Mouse (Mus musculus): ENCODE measurements around the gene Bckdk. TPM values are rescaled to one million over a fixed set of nuclear protein-coding genes. Genes with fewer than 3 reads are reported as not detected.
"Not testable (repeated sequence)": the region's sequence is repeated elsewhere in the genome, so short reads cannot be mapped to it uniquely, and the experiment has no call there.

The Bckdk gene
- polyA plus RNA-seq, 2 experiments from 2014 or later = 59.0 to 108 TPM

GRCm38 (mm10) chr7:127931351-127932135 is 27.7 kb downstream of the Bckdk start:
- no peak for ATAC-seq

DNA sequence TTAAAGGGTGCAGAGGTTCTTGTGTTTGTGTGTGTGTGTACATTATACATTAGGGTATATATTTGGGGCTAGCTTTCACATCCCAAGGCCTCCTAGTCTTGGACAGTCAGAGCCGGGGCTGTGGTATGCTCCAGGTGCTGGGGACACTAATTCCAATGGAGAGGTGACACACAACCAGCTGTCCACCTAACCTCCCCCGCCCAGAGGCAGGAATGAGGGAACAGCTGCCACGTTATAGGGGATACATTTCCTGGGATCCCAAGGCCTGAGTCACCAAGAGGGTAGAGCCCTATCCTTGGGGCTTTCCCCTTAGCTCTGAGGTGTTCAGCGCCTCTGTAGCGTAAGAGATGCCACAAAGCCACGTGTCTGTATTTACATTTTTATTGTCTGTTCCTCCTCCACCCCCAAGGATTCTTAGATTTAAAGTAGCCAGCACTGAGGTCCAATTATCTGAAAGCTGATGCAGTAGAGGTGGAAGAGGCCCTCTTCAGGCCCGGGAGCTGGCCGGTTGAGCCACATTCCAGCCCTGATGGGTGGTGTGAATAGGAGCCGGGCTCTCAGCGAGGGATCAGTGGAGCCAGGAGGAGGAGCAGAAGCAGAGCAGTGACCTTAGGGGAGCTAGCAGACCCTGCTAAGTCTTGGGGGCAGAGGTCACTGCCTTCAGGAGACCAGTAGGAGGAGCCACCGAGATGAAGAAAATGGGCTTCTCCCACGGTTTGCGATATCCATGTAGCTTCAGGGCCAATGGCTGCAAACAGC is 28.6 kb downstream of the Bckdk start:
- ATAC-seq = no peak

DNA sequence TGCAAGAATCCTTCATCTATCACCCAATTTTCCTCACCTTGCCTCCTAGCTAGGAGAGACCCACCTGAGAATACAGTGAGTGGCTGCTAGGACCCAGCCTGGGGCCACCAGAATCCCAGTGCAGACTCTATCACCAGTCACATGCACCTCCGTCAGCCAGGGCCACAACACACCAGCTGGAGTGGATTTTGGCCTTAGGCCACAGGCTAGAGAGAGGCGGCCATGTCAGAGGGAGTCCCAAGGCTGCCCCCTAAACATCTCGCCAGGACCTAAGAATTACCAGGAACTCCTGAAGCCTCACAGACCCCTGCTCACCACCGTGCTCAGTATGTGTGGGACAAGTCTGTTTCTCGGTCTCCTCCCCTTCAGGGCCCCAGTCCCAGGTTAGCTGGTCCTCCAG is 30.2 kb downstream of the Bckdk start:
- ATAC-seq = no peak

GRCm38 (mm10) chr7:127935028-127935722 is 31.3 kb downstream of the Bckdk start:
- peak; percentile 99 for ATAC-seq

DNA sequence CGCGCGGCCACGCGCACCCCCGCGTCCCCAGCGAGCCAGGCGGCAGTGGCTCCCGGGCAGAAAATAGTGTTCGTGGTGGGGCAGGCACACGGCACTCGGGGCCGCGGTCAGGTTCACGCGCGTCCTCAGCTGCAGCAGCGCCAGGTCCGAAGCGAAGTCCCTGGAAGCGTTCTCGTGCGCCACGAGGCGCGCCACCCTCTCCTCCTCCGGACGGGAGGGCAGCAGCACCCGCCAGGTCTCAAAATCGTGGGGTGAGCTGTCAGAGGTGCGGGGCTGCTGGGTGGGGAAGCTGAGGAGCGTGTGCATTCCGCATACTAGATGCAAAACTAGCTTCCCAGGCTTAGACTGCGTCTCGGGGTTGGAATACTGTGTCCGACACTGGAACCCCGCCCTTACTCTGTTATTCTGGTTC is 31.9 kb downstream of the Bckdk start:
- peak; percentile 41 for ATAC-seq

DNA sequence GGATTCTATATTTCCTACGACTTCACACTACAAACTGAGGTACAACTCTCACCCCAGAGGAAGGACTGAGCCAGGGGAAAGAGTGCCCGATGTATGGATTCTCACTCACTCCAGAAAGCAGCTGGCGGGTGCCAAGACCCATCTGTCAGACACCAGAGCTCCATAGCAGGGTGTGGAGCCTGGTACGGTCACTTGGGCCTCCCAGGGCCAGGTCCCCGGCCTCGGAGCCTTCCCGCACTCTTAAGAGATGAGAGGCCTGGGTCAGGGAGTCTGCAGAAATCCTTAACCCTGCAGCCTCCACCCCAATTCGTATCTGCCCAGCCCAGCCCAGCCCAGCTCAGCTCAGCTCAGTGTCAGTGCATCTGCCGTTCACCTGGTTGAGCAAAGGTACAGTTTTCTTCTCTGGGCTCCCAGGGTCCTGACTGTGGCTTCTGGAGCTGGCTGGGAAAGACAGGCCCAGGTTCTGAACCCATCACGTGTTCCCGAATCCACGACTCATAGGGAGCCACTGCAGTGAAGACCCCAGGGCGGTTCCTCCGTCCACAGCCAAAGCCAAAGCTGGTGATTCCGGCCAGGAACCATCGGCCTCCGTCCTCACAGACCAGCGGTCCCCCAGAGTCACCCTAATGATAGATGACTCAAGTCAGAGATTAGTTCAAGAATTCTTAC is 32.5 kb downstream of the Bckdk start:
- no peak for ATAC-seq

- not testable (repeated sequence) for ATAC-seq
These were observed 38.2 kb downstream of the Bckdk start for GRCm38 (mm10) chr7:127942097-127942496.

DNA sequence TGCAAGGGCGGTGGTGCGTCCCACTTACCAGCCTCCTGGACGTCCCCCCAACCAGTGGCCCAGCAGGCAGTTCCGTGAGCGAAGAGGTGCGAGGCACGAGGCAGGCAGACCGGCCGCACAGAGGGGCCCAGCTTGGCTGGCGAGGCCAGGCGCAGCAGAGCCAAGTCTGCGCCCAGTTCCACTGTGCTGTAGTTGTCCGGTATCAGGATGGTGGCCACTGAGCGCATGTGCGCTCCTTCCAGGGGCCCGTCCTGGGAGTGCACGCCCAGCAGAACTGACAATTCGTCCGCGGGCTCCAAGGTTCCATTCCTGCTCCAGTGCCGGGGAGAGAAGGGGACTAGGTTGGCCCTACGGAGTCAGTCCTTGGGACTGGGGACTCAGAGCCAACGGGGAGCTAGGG is 40.7 kb downstream of the Bckdk start:
- ATAC-seq = no peak

- ATAC-seq = no peak
These were observed 42.7 kb downstream of the Bckdk start, which contains the start of gene Prss36 for GRCm38 (mm10) chr7:127946470-127947023. TSS of gene Prss36 (minus strand) at chr7:127946725.

DNA sequence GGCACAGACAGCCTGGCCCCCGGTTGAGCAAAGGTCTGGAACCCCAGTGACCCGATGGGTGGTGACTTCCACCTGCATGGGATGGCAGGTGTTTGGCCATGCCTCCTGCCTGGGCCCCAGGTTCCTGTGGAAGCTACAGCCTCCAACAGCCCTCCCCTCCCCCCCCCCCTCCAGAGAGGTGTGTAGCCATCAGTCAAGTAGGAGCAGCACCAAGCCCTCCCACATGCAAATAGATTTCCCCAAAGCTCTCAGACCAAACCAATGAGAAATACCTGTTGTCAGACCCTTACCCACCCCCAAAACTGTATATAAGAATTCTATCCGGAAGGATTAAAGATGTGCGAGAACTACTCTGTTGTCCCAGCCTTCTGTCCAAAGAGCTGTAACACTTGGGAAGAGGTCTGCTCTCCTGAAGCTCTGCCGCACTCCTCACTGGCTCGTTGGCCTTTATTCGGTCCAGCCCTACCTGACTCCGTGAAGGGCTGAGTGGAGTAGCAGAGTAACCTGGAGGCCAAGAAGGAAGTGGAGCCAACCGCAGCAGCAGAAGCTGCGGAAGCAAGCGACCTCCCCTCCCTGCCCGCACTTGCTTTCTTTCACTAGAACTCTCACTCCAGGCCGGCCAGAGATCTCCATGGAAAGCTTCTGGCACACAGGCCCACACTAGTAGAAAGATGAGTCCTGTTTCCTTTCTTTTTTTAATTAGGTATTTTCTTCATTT is 49.1 kb downstream of the Bckdk start:
- ATAC-seq = no peak

DNA sequence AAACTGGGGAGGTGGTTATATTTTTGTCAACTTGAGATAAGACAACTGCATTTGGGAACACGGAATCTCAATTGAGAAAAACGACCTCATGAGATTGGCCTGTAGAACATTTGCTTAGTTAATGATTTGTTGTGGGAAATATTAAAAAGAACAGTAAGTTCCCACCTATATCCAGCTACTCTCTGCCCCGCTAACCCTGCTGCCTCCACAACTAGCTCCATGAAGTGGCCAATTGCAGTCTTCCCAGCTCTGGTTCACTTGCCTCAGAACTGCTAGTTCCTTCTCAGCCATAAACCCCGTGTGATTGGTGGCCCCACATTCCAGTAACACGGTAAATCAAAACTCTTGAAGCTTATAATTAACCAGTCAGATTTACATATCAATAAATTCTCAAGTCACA is 55.5 kb downstream of the Bckdk start:
- ATAC-seq = no peak

Other genes starting within 250 kb of the Bckdk start
- 1 to 10 TPM; 3.2 to 5.5 TPM for gene Bcl7c, start 195.1 kb upstream of the Bckdk start, polyA plus RNA-seq (2017; shearing (Covaris generic))
- gene Ctf1, start 191.3 kb upstream of the Bckdk start, polyA plus RNA-seq (2017; shearing (Covaris generic)) = not detected
- not detected for gene Ctf2, start 171.9 kb upstream of the Bckdk start, polyA plus RNA-seq (2017; shearing (Covaris generic))
- gene Fbxl19, start 159.5 kb upstream of the Bckdk start, polyA plus RNA-seq (2017; shearing (Covaris generic)) = under 1 TPM; 0.12 to 0.62 TPM
- gene Orai3, start 134.3 kb upstream of the Bckdk start, polyA plus RNA-seq (2017; shearing (Covaris generic)) = 10 to 100 TPM; 12.8 to 15.4 TPM
- gene Setd1a, start 127.4 kb upstream of the Bckdk start, polyA plus RNA-seq (2017; shearing (Covaris generic)) = 1 to 10 TPM; 5.8 to 6.6 TPM
- under 1 TPM; 0.65 to 0.99 TPM for gene Gm49388, start 118.5 kb upstream of the Bckdk start, polyA plus RNA-seq (2017; shearing (Covaris generic))
- 1 to 10 TPM; 3.9 to 6.8 TPM for gene Hsd3b7, start 103.5 kb upstream of the Bckdk start, polyA plus RNA-seq (2017; shearing (Covaris generic))
- 100 to 1,000 TPM in 1 of 2 experiments, 10 to 100 TPM in 1; 62.0 to 110 TPM for gene Stx4a, start 79.8 kb upstream of the Bckdk start, polyA plus RNA-seq (2017; shearing (Covaris generic))
- gene Stx1b, start 79.5 kb upstream of the Bckdk start, polyA plus RNA-seq (2017; shearing (Covaris generic)) = not detected
- 10 to 100 TPM; 25.1 to 29.0 TPM for gene Zfp646, start 27.9 kb upstream of the Bckdk start, polyA plus RNA-seq (2017; shearing (Covaris generic))
- 10 to 100 TPM in 1 of 2 experiments, 1 to 10 TPM in 1; 9.0 to 10.6 TPM for gene Zfp668, start 27.3 kb upstream of the Bckdk start, polyA plus RNA-seq (2017; shearing (Covaris generic))
- 1 to 10 TPM in 1 of 2 experiments, under 1 TPM in 1; 0.85 to 1.2 TPM for gene Prss53, start 13.1 kb upstream of the Bckdk start, polyA plus RNA-seq (2017; shearing (Covaris generic))
- gene Gm21974, start 8.6 kb upstream of the Bckdk start, polyA plus RNA-seq (2017; shearing (Covaris generic)) = not detected
- gene Vkorc1, start 8.5 kb upstream of the Bckdk start, polyA plus RNA-seq (2017; shearing (Covaris generic)) = 10 to 100 TPM; 43.3 to 58.0 TPM
- 10 to 100 TPM; 39.8 to 41.9 TPM for gene Kat8, start 8.4 kb downstream of the Bckdk start, polyA plus RNA-seq (2017; shearing (Covaris generic))
- not detected for gene Prss8, start 26.0 kb downstream of the Bckdk start, polyA plus RNA-seq (2017; shearing (Covaris generic))
- gene Prss36, start 42.6 kb downstream of the Bckdk start, polyA plus RNA-seq (2017; shearing (Covaris generic)) = 1 to 10 TPM; 2.5 to 4.3 TPM
- 10 to 100 TPM; 59.4 to 88.7 TPM for gene Fus, start 63.4 kb downstream of the Bckdk start, polyA plus RNA-seq (2017; shearing (Covaris generic))
- gene Pycard, start 89.8 kb downstream of the Bckdk start, polyA plus RNA-seq (2017; shearing (Covaris generic)) = 100 to 1,000 TPM; 247 to 260 TPM
- not detected for gene Trim72, start 99.9 kb downstream of the Bckdk start, polyA plus RNA-seq (2017; shearing (Covaris generic))
- under 1 TPM; 0.56 to 0.70 TPM for gene Itgam, start 158.6 kb downstream of the Bckdk start, polyA plus RNA-seq (2017; shearing (Covaris generic))
- gene Gm49368, start 158.6 kb downstream of the Bckdk start, polyA plus RNA-seq (2017; shearing (Covaris generic)) = not detected
- not detected for gene Itgax, start 225.5 kb downstream of the Bckdk start, polyA plus RNA-seq (2017; shearing (Covaris generic))